Mouse (Mus musculus): ENCODE data around the gene Kctd8.

DNA sequence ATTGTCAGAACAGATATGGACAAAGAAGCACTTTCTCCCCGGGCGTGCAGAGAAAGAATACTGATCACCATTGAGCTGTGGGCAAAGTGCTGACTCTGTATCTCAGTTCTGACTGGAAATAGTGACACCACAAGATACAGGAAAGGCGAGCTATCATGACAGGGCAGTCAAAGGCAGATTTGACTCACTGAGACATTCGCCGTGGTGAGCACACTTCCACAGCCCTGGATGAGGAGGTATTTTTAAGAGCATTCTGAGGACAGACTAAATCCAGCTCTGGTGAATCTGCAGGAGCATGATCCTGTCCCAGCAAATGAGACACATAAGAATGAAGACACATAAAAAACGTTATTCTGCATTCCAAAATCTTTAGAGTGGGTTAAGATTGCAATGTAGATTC is 49.1 kb downstream of the Kctd8 start:
- TF ChIP-seq POLR2A (IDR thresholded peaks at IDR 0.05; ENCODE audit: low read depth, low read length), result no peak
- TF ChIP-seq CTCF (conservative IDR thresholded peaks at IDR 0.05; ENCODE audit: insufficient read depth, insufficient read length, low read depth, low read length), result no peak

Measured in kidney, adult 2 months (tissue).